Mouse (Mus musculus) liver, postnatal 0 days (tissue): Measurements from ENCODE around the gene Pccb.

Experiments used
- CTCF ChIP-seq: sonication (generic); IDR thresholded peaks from 2 replicates; pipeline ENCODE4 v1.5.1; 2016; ENCODE audit warnings: antibody characterized with exemption, low read depth
- EP300 ChIP-seq: IDR thresholded peaks from 2 replicates; pipeline ENCODE4 v1.6.1; 2016; ENCODE audit warnings: antibody characterized with exemption, low read depth, mild to moderate bottlenecking

DNA sequence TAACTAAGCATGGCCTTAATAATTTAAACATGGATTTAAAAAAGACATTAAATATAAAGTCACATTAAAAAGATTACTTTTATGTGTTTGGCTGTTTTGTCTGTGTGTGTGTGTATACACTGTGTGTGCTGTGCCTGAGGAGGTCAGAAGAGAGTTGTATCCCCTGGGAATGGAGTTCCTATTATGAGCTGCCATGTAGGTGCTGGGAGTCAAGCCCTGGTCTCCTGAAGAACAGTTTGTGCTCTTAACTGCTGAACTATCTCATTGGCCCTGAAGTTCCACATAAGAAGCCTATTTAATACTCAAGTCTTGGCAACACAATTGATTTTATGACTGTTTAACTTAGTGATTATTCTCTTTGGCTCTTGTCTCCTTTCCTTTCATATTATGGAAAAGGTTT lies 42.8 kb upstream of the Pccb start:
- no peak for TF ChIP-seq CTCF
- TF ChIP-seq EP300 = no peak
